Comparison of ENCODE assay signal across 9 mouse cellular contexts in the genomic region with DNA sequence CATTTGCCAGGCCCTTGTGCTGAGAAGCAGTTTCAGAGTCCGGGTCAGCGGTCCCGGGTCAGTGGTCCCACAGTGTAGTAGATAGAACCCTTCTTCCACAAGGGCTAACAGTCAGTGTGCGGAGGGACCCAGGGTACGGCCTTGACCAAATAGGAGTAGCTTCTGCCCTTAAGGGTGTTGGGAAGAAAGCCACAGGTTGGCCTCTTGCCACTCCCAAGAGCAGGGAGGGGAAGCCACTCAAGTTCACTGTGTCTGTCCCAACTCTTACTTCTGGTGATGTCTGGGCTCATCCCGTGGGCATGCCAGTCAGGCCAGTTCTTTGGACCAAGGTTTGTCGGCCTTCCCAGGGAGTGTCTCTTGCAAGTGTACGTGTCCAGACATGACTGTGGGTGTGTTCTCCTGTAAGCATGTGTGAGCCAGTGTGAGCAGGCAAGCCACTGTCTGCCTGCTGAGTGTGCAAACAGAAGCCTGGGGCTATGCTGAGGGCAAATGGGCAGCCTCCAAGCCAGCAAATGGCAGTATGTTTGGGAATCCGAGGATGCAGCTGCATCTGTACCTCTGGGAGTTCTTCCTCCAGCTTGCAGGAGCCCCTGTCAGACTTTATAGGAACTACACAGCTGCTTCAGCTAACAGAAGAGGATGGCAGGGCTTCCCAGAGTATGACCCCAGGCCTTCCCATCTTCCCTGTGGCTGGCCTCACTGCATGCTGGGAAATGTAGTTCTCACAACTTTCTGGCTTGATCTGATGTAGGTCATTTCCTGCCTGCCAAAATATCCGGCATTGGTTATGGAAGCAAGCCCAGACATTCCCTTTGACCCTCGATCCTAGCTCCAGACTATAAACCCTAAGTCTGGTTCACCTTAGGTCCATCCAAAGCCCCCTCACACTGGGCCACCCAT. TPM values are rescaled to one million over a fixed set of nuclear protein-coding genes. Genes with fewer than 3 reads are reported as not detected.
DNase-seq lines count a peak whose midpoint lies in the region; ATAC-seq and TF ChIP-seq lines count a peak whose summit lies in the region.
"Had no signal": no experiment of that assay in that cellular context is flagged by ENCODE, and none has a peak within 500 bp of the region (broad histone marks: within the 10 kb centered on the region; RNA-seq: fewer than 3 reads in every experiment).

No protein-coding gene starts in this region.

- no peak overlapping the region for H3K4me3 ChIP-seq in forebrain, postnatal 0 days (ENCODE audit: low read depth, low read length)
- no peak overlapping the region for H3K4me3 ChIP-seq in forebrain, embryonic 16.5 days (replicated peaks; ENCODE audit: low read length)
- H3K4me3 ChIP-seq in neural tube, embryonic 12.5 days: no peak overlapping the region
- H3K4me3 ChIP-seq in neural tube, embryonic 15.5 days (replicated peaks): no peak overlapping the region
- H3K4me3 ChIP-seq in kidney, embryonic 14.5 days (ENCODE audit: low read length): no peak overlapping the region

- no peaks in the 10 kb centered on the region for H3K27me3 ChIP-seq in forebrain, postnatal 0 days (ENCODE audit: insufficient read depth, low read length)
- no peaks in the 10 kb centered on the region for H3K27me3 ChIP-seq in forebrain, embryonic 16.5 days (replicated peaks; ENCODE audit: control insufficient read depth, insufficient read depth, low read length)
- H3K27me3 ChIP-seq in neural tube, embryonic 12.5 days (replicated peaks): no peaks in the 10 kb centered on the region
- H3K27me3 ChIP-seq in neural tube, embryonic 15.5 days (replicated peaks): no peaks in the 10 kb centered on the region
- H3K27me3 ChIP-seq in kidney, embryonic 14.5 days (ENCODE audit: control insufficient read depth, insufficient read depth, low read length): no peaks in the 10 kb centered on the region

- no peak for DNase-seq in forebrain, postnatal 0 days
- peak; percentile 85 for DNase-seq in urinary bladder, postnatal 14 days (ENCODE audit: low spot score)
- no peak for DNase-seq in right cerebral cortex, postnatal 36 days (ENCODE audit: low spot score in 2 of 2)
- DNase-seq in left cerebral cortex, adult 11 months (ENCODE audit: low spot score): no peak
- DNase-seq: liver had no signal

- TF ChIP-seq CTCF in forebrain, postnatal 0 days (IDR thresholded peaks at IDR 0.05; ENCODE audit: low read depth): no peak

- no peaks in the 10 kb centered on the region for H3K4me1 ChIP-seq in forebrain, postnatal 0 days (ENCODE audit: insufficient read depth)
- no peaks in the 10 kb centered on the region for H3K4me1 ChIP-seq in forebrain, embryonic 16.5 days (replicated peaks; ENCODE audit: control insufficient read depth, insufficient read depth, low read length)
- peaks cover 23% of the 10 kb centered on the region for H3K4me1 ChIP-seq in neural tube, embryonic 12.5 days
- 0 out of 2 replicates have a peak, but pooled peaks cover 6% of the 10 kb centered on the region for H3K4me1 ChIP-seq in neural tube, embryonic 15.5 days
- 0 out of 2 replicates have a peak, but pooled peaks cover 17% of the 10 kb centered on the region for H3K4me1 ChIP-seq in kidney, embryonic 14.5 days (ENCODE audit: control insufficient read depth, insufficient read depth, low read length)

- no peaks in the 10 kb centered on the region for H3K9me3 ChIP-seq in forebrain, postnatal 0 days (ENCODE audit: low read length)
- no peaks in the 10 kb centered on the region for H3K9me3 ChIP-seq in forebrain, embryonic 16.5 days (ENCODE audit: control insufficient read depth, low read length)
- H3K9me3 ChIP-seq in neural tube, embryonic 12.5 days: no peaks in the 10 kb centered on the region
- H3K9me3 ChIP-seq in neural tube, embryonic 15.5 days (replicated peaks): no peaks in the 10 kb centered on the region
- no peaks in the 10 kb centered on the region for H3K9me3 ChIP-seq in kidney, embryonic 14.5 days (ENCODE audit: control insufficient read depth, low read length)

- H3K4me2 ChIP-seq in forebrain, postnatal 0 days (ENCODE audit: low read depth): no peak overlapping the region
- H3K4me2 ChIP-seq in forebrain, embryonic 16.5 days (ENCODE audit: low read length): no peak overlapping the region
- no peak overlapping the region for H3K4me2 ChIP-seq in neural tube, embryonic 12.5 days (replicated peaks)
- H3K4me2 ChIP-seq in neural tube, embryonic 15.5 days: no peak overlapping the region
- H3K4me2 ChIP-seq in kidney, embryonic 14.5 days (replicated peaks; ENCODE audit: low read depth, low read length): no peak overlapping the region

- peaks cover 48% of the 10 kb centered on the region for H3K36me3 ChIP-seq in forebrain, postnatal 0 days (ENCODE audit: insufficient read depth)
- H3K36me3 ChIP-seq in forebrain, embryonic 16.5 days (ENCODE audit: control insufficient read depth, insufficient read depth): 0 out of 2 replicates have a peak, but pooled peaks cover 3% of the 10 kb centered on the region
- peaks cover 50% of the 10 kb centered on the region for H3K36me3 ChIP-seq in neural tube, embryonic 12.5 days
- H3K36me3 ChIP-seq in neural tube, embryonic 15.5 days: peaks cover 56% of the 10 kb centered on the region
- peaks cover 13% of the 10 kb centered on the region; the same call in 1 of the 2 replicates for H3K36me3 ChIP-seq in kidney, embryonic 14.5 days (ENCODE audit: control insufficient read depth, insufficient read depth, low read length)

- no peak overlapping the region for H3K27ac ChIP-seq in forebrain, postnatal 0 days (ENCODE audit: low read depth, low read length)
- no peak overlapping the region for H3K27ac ChIP-seq in forebrain, embryonic 16.5 days (ENCODE audit: low read length)
- H3K27ac ChIP-seq in neural tube, embryonic 12.5 days: 0 out of 2 replicates have a peak overlapping the region, but pooled peaks have one; percentile 7
- no peak overlapping the region for H3K27ac ChIP-seq in neural tube, embryonic 15.5 days (replicated peaks)
- H3K27ac ChIP-seq in kidney, embryonic 14.5 days (ENCODE audit: low read depth, low read length): no peak overlapping the region

- ATAC-seq in forebrain, postnatal 0 days: 0 out of 2 replicates have a peak, but pooled peaks have one; percentile 29
- ATAC-seq in forebrain, embryonic 16.5 days: no peak
- no peak for ATAC-seq in neural tube, embryonic 12.5 days (ENCODE audit: low FRiP score, low read depth)
- no peak for ATAC-seq in neural tube, embryonic 15.5 days (ENCODE audit: low FRiP score)
- peak; percentile 45; the same call in 1 of the 2 replicates for ATAC-seq in kidney, embryonic 14.5 days (ENCODE audit: low FRiP score, low TSS enrichment)

- no peak overlapping the region for H3K9ac ChIP-seq in forebrain, postnatal 0 days
- no peak overlapping the region for H3K9ac ChIP-seq in forebrain, embryonic 16.5 days (replicated peaks; ENCODE audit: low read depth, low read length)
- no peak overlapping the region for H3K9ac ChIP-seq in neural tube, embryonic 12.5 days
- no peak overlapping the region for H3K9ac ChIP-seq in neural tube, embryonic 15.5 days (replicated peaks)
- no peak overlapping the region for H3K9ac ChIP-seq in kidney, embryonic 14.5 days (ENCODE audit: low read depth, low read length)

- 86% methylated on average over 11 of the region's 11 CpGs for WGBS in forebrain, postnatal 0 days
- 85% methylated on average over 11 of the region's 11 CpGs for WGBS in forebrain, embryonic 16.5 days
- WGBS in neural tube, embryonic 12.5 days: 79% methylated on average over 11 of the region's 11 CpGs
- WGBS in neural tube, embryonic 15.5 days: 84% methylated on average over 11 of the region's 11 CpGs
- 64% methylated on average over 11 of the region's 11 CpGs for WGBS in kidney, embryonic 14.5 days

RNA-seq across cellular contexts. Expression of a gene that starts 53.3 kb away (rescaled TPM):
- 29.5 and 43.7 TPM in 2 replicates for total RNA-seq in forebrain, postnatal 0 days (2014; rRNA removed)
- polyA plus RNA-seq in forebrain, postnatal 0 days (2015; fragmentation: Nextera tagmentation; extraction: Ambion mirVana): 7.2 and 11.8 TPM in 2 replicates
- polyA plus RNA-seq in forebrain, embryonic 16.5 days (2015; fragmentation: Nextera tagmentation; extraction: Ambion mirVana): 8.6 and 10.1 TPM in 2 replicates
- 15.2 and 15.5 TPM in 2 replicates for polyA plus RNA-seq in neural tube, embryonic 12.5 days (2016; fragmentation: Nextera tagmentation; extraction: Ambion mirVana)
- polyA plus RNA-seq in neural tube, embryonic 15.5 days (2015; fragmentation: Nextera tagmentation; extraction: Ambion mirVana): 14.0 and 14.9 TPM in 2 replicates
- 6.5 and 6.8 TPM in 2 replicates for polyA plus RNA-seq in kidney, embryonic 14.5 days (2014; fragmentation: Nextera tagmentation; extraction: Ambion mirVana)

Comparison
In these comparisons a context has a peak if more than half of its experiments do, and no peak if none do; other contexts are left out.
1. ATAC-seq: peak in forebrain, postnatal 0 days (single experiment) and kidney, embryonic 14.5 days (single experiment); none in forebrain, embryonic 16.5 days (single experiment), neural tube, embryonic 12.5 days (single experiment) and neural tube, embryonic 15.5 days (single experiment).